Mouse (Mus musculus) lung, adult 2 months (tissue): ENCODE measurements around the gene Gstt3. TPM values are rescaled to one million over a fixed set of nuclear protein-coding genes. Genes with fewer than 3 reads are reported as not detected.
"Not testable (repeated sequence)": the region's sequence is repeated elsewhere in the genome, so short reads cannot be mapped to it uniquely, and the experiment has no call there.

Source experiments
- DNase-seq: peaks from one replicate; pipeline ENCODE4 v3.0.0; 2022
- H3K4me1 ChIP-seq: fragments of 200-500 bp; 2 replicates; pipeline ENCODE4 v1.6.1; 2011; ENCODE audit warnings: low read length; ENCODE audit not compliant: control insufficient read depth, insufficient read depth
- H3K4me3 ChIP-seq: fragments of 200-500 bp; replicated peaks from 2 replicates; pipeline ENCODE3; 2011; ENCODE audit warnings: low read depth, mild to moderate bottlenecking, control low read depth, low read length; ENCODE audit errors: extremely low read depth
- CTCF ChIP-seq: fragments of 200-500 bp; IDR thresholded peaks from 2 replicates; pipeline ENCODE4 v1.5.1; 2011; ENCODE audit warnings: mild to moderate bottlenecking, low read length, control low read depth; ENCODE audit not compliant: insufficient read depth
- POLR2A ChIP-seq: fragments of 200-500 bp; IDR thresholded peaks from 2 replicates; pipeline ENCODE4 v1.6.1; 2011; ENCODE audit warnings: low read depth, mild to moderate bottlenecking, control low read depth, low read length, borderline replicate concordance; ENCODE audit errors: extremely low read depth
- WGBS: fragments of 180-500 bp; shearing (Covaris S2); methylation state at CpG from one replicate; pipeline ENCODE4 v1.1.7; 2018; 5-methylcytosine and 5-hydroxymethylcytosine counted together
- polyA plus RNA-seq: library from polyadenylated mRNA; depleted of rRNA; stranded (reverse); fragments of >200 nt; gene quantifications from 2 replicates; pipeline ENCODE4 v1.2.3, GENCODE M21; 2012

The Gstt3 gene
- polyA plus RNA-seq, 1 experiment = 63.7 TPM

- 92% methylated on average over 8 of the region's 8 CpGs for WGBS
- no peak for TF ChIP-seq CTCF
- TF ChIP-seq POLR2A = no peak
- DNase-seq = no peak
- H3K4me3 ChIP-seq = no peak overlapping the region
- no peaks in the 10 kb centered on the region for H3K4me1 ChIP-seq
Measured at GRCm38 (mm10) chr10:75788277-75788676, 7.1 kb upstream of the Gstt3 start.

- no peak for TF ChIP-seq CTCF
- TF ChIP-seq POLR2A = no peak
- no peak for DNase-seq
- WGBS = 55% methylated on average over 1 of the region's 1 CpGs
- Histone ChIP-seq H3K4me1 (no peaks in the 10 kb centered on the region), H3K4me3 (no peak overlapping the region)
Measured at GRCm38 (mm10) chr10:75785442-75785841, 4.2 kb upstream of the Gstt3 start.

- peak; percentile 31 for DNase-seq
- WGBS = 34% methylated on average over 15 of the region's 15 CpGs
- no peaks in the 10 kb centered on the region for H3K4me1 ChIP-seq
- H3K4me3 ChIP-seq = peak overlapping the region; percentile 3
- TF ChIP-seq POLR2A (no peak), CTCF (no peak)
Measured at GRCm38 (mm10) chr10:75779206-75780174, 1.7 kb downstream of the Gstt3 start.

- DNase-seq = no peak
- TF ChIP-seq POLR2A (no peak), CTCF (no peak)
- WGBS = 83% methylated on average over 2 of the region's 2 CpGs
- H3K4me3 ChIP-seq = no peak overlapping the region
- H3K4me1 ChIP-seq = peaks cover under 1% of the 10 kb centered on the region; the same call in 1 of the 2 replicates
Measured at GRCm38 (mm10) chr10:75777885-75778284, 3.3 kb downstream of the Gstt3 start.

GRCm38 (mm10) chr10:75776562-75776961 is 4.7 kb downstream of the Gstt3 start:
- WGBS = 87% methylated on average over 6 of the region's 6 CpGs
- Histone ChIP-seq H3K4me3 (no peak overlapping the region), H3K4me1 (peaks cover 4% of the 10 kb centered on the region; the same call in 1 of the 2 replicates)
- DNase-seq = no peak
- TF ChIP-seq POLR2A = no peak
- TF ChIP-seq CTCF = no peak

- TF ChIP-seq POLR2A (no peak), CTCF (no peak)
- Histone ChIP-seq H3K4me3 (no peak overlapping the region), H3K4me1 (peaks cover 4% of the 10 kb centered on the region; the same call in 1 of the 2 replicates)
- DNase-seq = no peak
- 92% methylated on average over 9 of the region's 9 CpGs for WGBS
Measured at GRCm38 (mm10) chr10:75774587-75774986, 6.6 kb downstream of the Gstt3 start.

GRCm38 (mm10) chr10:75774102-75774501 is 7.1 kb downstream of the Gstt3 start:
- no peak overlapping the region for H3K4me3 ChIP-seq
- peaks cover 4% of the 10 kb centered on the region; the same call in 1 of the 2 replicates for H3K4me1 ChIP-seq
- DNase-seq = no peak
- TF ChIP-seq POLR2A = no peak
- no peak for TF ChIP-seq CTCF
- WGBS = 82% methylated on average over 5 of the region's 5 CpGs

GRCm38 (mm10) chr10:75772795-75773664 is 8.2 kb downstream of the Gstt3 start, which contains the start of gene Ddt:
Gene Ddt (minus strand): TSS chr10:75773414.
- TF ChIP-seq POLR2A = peak; percentile 85; the same call in 1 of the 2 replicates
- peak; percentile 27; the same call in 1 of the 2 replicates for TF ChIP-seq CTCF
- under 1% methylated on average over 47 of the region's 47 CpGs for WGBS
- Histone ChIP-seq H3K4me3 (peak within 1 kb of the TSS; percentile 82), H3K4me1 (peaks cover 4% of the 10 kb centered on the region; the same call in 1 of the 2 replicates)
- DNase-seq = peak; percentile 76

- H3K4me1 ChIP-seq, H3K4me3 ChIP-seq, DNase-seq: not testable (repeated sequence)
- WGBS = 29% methylated on average over 5 of the region's 5 CpGs
Measured at GRCm38 (mm10) chr10:75767756-75768155, 13.5 kb downstream of the Gstt3 start.
